Mouse (Mus musculus): ENCODE data around the gene Tiam2.

- TF ChIP-seq EP300 (IDR thresholded peaks at IDR 0.05; ENCODE audit: low read depth): no peak
- no peak for TF ChIP-seq CTCF (IDR thresholded peaks at IDR 0.05; ENCODE audit: low read depth)
Observed at GRCm38 (mm10) chr17:3520344-3520743, 194.0 kb downstream of the Tiam2 start.

Data from liver, postnatal 0 days (tissue).